Mouse (Mus musculus) heart, embryonic 14.5 days (tissue): ENCODE measurements at regions not wholly inside any gene's neighbourhood (a gene's known extent, or its start where the extent isn't known, plus 50 kb on each side); places are given as distances from the start of the nearest gene placed in this dataset.

Source experiments
- ATAC-seq: fragments of 200-750 bp; cut with Nextera tagmentation; 2 replicates; pipeline ENCODE4 v1.8.0; 2017; ENCODE audit warnings: low read depth, moderate TSS enrichment; ENCODE audit not compliant: insufficient number of reproducible peaks, insufficient read depth, low FRiP score
- H3K27ac ChIP-seq, 2 experiments: fragments of 200-500 bp in 1 of 2; fragments of 300-500 bp in 1 of 2; sonication (generic) in 1 of 2; replicated peaks in 1 of 2; 2 replicates each; pipeline ENCODE4 v1.5.1; 2012 to 2014; ENCODE audit warnings: low read depth in 2 of 2, low read length in 2 of 2, control low read depth in 1 of 2, mild to moderate bottlenecking in 1 of 2, mixed read lengths in 1 of 2; ENCODE audit not compliant: control insufficient read depth in 1 of 2, insufficient read depth in 1 of 2
- H3K27me3 ChIP-seq: fragments of 300-500 bp; sonication (generic); 2 replicates; pipeline ENCODE4 v1.6.1; 2014; ENCODE audit warnings: mild to moderate bottlenecking, low read length, control low read depth; ENCODE audit not compliant: control insufficient read depth, insufficient read depth
- H3K36me3 ChIP-seq: fragments of 300-500 bp; sonication (generic); 2 replicates; pipeline ENCODE4 v1.6.1; 2014; ENCODE audit warnings: mild to moderate bottlenecking, control low read depth, low read length, mixed read lengths; ENCODE audit not compliant: control insufficient read depth, insufficient read depth
- H3K4me1 ChIP-seq, 2 experiments: fragments of 200-500 bp in 1 of 2; fragments of 300-500 bp in 1 of 2; sonication (generic) in 1 of 2; 2 replicates each; pipeline ENCODE4 v1.6.1; 2012 to 2014; ENCODE audit warnings: low read length in 2 of 2, control low read depth in 1 of 2, mixed read lengths in 1 of 2; ENCODE audit not compliant: control insufficient read depth in 2 of 2, insufficient read depth in 2 of 2
- H3K4me2 ChIP-seq: fragments of 300-500 bp; sonication (generic); 2 replicates; pipeline ENCODE4 v1.6.1; 2014; ENCODE audit warnings: mild to moderate bottlenecking, low read length
- H3K4me3 ChIP-seq, 2 experiments: fragments of 200-500 bp in 1 of 2; fragments of 300-500 bp in 1 of 2; sonication (generic) in 1 of 2; 2 replicates each; pipeline ENCODE4 v1.5.1; 2012 to 2014; ENCODE audit warnings: low read length in 2 of 2, mild to moderate bottlenecking in 2 of 2, control low read depth in 1 of 2, low read depth in 1 of 2, moderate library complexity in 1 of 2; ENCODE audit not compliant: control insufficient read depth in 1 of 2, insufficient read depth in 1 of 2
- H3K9ac ChIP-seq: fragments of 300-500 bp; sonication (generic); 2 replicates; pipeline ENCODE4 v1.6.1; 2014; ENCODE audit warnings: mild to moderate bottlenecking, low read length
- H3K9me3 ChIP-seq: fragments of 300-500 bp; sonication (generic); 2 replicates; pipeline ENCODE4 v1.6.1; 2016; ENCODE audit warnings: low read length, control low read depth; ENCODE audit not compliant: control insufficient read depth
- WGBS: fragments of 180-500 bp; shearing (Covaris S2); extraction: QIAGEN DNeasy Blood & Tissue Kit; methylation state at CpG from one replicate; pipeline ENCODE4 v1.1.7; 2014; 5-methylcytosine and 5-hydroxymethylcytosine counted together

DNA sequence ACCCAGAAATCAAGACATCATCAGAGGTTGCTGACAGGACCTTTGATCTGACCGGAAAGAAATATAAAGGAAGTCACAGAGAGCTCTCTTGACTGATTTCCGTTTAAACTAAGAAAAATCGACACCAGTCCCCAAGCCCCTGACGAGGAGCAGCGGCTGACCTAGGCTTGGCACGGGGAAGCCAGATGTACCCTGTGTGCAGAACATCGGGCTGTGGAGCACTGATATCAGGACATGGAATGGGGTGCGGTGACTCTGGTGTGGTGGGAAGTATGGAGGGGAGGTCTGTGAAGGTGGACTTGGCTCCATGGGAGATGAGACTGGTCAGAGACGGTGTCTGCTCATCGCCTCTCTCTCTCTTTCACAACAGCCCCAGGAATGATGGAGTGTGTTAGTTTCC is 539.0 kb upstream of the Tbx3 start:
- Histone ChIP-seq H3K4me3 (no peak overlapping the region), H3K4me2 (no peak overlapping the region), H3K27ac (no peak overlapping the region), H3K9me3 (no peaks in the 10 kb centered on the region), H3K27me3 (peaks cover 13% of the 10 kb centered on the region), H3K4me1 (peaks cover 0 to 3% of the 10 kb centered on the region in 2 experiments; a peak in 1 of 4 replicates), H3K9ac (no peak overlapping the region), H3K36me3 (no peaks in the 10 kb centered on the region)
- WGBS = 49% methylated on average over 10 of the region's 10 CpGs
- ATAC-seq = no peak

DNA sequence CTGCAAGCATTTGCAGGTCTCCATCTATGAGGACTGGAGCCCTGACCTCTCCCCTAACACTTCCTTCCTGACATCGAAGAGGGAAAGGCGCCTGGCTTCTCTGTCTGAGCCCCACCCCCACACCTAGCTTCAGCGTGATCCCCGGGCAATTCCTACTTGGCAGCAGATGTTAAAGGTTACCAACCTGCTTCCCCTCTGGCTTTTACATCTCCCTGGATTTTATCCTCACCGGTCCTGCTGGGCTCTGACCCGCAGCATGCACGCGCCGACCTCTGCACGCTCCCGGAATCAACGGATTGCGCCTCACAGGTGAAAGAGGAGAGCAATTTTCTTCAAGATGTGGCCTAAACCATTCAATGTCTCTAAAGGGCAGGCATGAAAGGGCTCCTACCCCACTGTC is 537.1 kb upstream of the Tbx3 start:
- H3K4me2 ChIP-seq = no peak overlapping the region
- no peak overlapping the region for H3K27ac ChIP-seq
- peaks cover 24% of the 10 kb centered on the region for H3K27me3 ChIP-seq
- no peaks in the 10 kb centered on the region for H3K9me3 ChIP-seq
- no peak overlapping the region for H3K9ac ChIP-seq
- peaks cover 0 to 5% of the 10 kb centered on the region in 2 experiments; a peak in 3 of 4 replicates for H3K4me1 ChIP-seq
- 48% methylated on average over 13 of the region's 13 CpGs for WGBS
- H3K4me3 ChIP-seq = no peak overlapping the region
- ATAC-seq = no peak
- no peaks in the 10 kb centered on the region for H3K36me3 ChIP-seq

DNA sequence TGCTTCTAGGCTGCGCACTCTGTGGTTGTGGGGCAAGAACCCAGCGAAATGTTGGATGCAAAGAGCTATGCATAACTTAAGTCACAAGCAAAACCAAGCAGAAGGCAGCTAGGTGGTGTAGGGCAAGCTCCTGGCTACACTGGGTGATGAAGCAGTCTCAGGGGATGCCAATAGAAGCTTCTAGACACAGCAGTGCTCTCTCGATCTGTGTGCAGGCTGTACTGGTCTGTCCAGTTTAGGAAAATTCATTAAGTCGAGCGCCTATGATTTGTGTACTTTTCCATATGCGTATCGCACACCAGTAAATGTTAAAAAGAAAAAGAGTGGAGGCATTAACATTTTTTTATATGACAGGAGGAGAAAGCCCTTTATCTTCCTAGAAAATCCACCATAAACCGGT is 533.6 kb upstream of the Tbx3 start:
- H3K9me3 ChIP-seq = no peaks in the 10 kb centered on the region
- H3K27me3 ChIP-seq = peaks cover 29% of the 10 kb centered on the region
- no peak for ATAC-seq
- no peaks in the 10 kb centered on the region for H3K36me3 ChIP-seq
- no peak overlapping the region for H3K27ac ChIP-seq
- WGBS = 79% methylated on average over 8 of the region's 8 CpGs
- H3K4me3 ChIP-seq = no peak overlapping the region
- no peak overlapping the region for H3K9ac ChIP-seq
- H3K4me1 ChIP-seq = peaks cover 0 to 7% of the 10 kb centered on the region in 2 experiments; a peak in 2 of 4 replicates
- H3K4me2 ChIP-seq = no peak overlapping the region

DNA sequence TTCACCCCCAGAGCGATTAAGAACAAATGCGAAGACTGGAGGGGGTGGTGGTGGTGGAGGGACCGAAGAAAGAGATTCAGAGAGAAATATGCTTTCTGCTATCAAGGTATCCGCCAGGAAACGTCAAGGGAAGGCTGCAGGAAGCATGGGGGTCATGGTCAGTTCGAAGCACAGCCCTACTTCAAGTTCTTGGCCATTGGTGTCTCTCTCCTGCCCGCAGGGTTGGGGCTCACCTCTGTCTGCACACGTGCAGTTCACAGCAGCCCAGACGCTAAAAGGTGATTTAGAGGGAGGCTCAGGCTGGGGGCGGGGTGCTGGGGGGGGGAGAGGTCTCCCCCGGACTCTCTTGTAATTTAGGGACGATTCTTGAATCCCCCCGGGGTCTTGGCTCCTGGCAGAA is 533.1 kb upstream of the Tbx3 start:
- Histone ChIP-seq H3K9me3 (no peaks in the 10 kb centered on the region), H3K4me3 (no peak overlapping the region), H3K27ac (no peak overlapping the region), H3K9ac (no peak overlapping the region), H3K4me2 (no peak overlapping the region), H3K36me3 (no peaks in the 10 kb centered on the region), H3K27me3 (peaks cover 29% of the 10 kb centered on the region), H3K4me1 (peaks cover 0 to 7% of the 10 kb centered on the region in 2 experiments; a peak in 2 of 4 replicates)
- 58% methylated on average over 13 of the region's 13 CpGs for WGBS
- ATAC-seq = no peak

DNA sequence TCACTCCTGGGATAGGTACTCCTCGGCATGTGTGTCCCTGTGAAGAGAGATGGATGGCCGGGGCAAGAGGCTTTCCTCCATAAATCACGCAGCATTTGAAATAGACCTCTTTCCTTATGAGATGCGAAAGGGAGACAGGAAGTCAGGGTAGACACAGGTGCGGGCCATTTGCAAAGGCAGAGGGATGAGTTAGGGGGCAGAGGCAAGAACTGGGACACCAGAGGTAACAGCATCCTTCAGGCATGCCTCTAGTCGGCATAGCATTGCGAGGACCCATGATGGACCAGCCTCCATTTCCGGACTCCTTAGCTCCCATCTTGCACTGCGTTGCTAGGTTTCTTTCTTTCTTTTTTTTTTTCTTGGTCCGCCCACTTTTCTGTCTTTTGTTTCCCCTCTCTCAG is 532.6 kb upstream of the Tbx3 start:
- Histone ChIP-seq H3K4me2 (no peak overlapping the region), H3K9me3 (no peaks in the 10 kb centered on the region), H3K27me3 (peaks cover 29% of the 10 kb centered on the region), H3K27ac (no peak overlapping the region), H3K36me3 (no peaks in the 10 kb centered on the region), H3K4me3 (no peak overlapping the region), H3K4me1 (peaks cover 0 to 7% of the 10 kb centered on the region in 2 experiments; a peak in 2 of 4 replicates), H3K9ac (no peak overlapping the region)
- WGBS = 69% methylated on average over 10 of the region's 10 CpGs
- ATAC-seq = no peak

DNA sequence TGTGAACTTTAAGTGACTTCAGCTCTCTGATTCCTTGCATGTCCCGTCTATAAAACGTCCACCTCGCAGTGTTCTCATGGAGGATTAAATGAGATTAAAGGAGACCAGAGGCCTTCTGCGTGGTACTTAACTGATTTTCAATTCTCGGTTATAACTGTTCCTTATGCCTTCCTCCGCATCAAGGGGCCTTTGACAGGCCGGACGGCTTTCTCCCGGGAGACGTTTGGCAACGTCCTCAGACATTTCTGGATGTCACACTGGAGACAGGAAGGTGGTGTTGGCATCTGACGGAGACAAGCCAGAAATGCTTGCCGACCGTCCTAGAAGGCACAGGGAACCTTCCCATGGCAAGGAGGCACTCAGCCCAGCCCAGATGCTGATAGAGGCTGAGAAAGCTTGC is 532.2 kb upstream of the Tbx3 start:
- no peak overlapping the region for H3K4me3 ChIP-seq
- no peaks in the 10 kb centered on the region for H3K36me3 ChIP-seq
- H3K9me3 ChIP-seq = no peaks in the 10 kb centered on the region
- ATAC-seq = no peak
- no peak overlapping the region for H3K27ac ChIP-seq
- peaks cover 29% of the 10 kb centered on the region for H3K27me3 ChIP-seq
- H3K4me2 ChIP-seq = no peak overlapping the region
- H3K4me1 ChIP-seq = peaks cover 0 to 7% of the 10 kb centered on the region in 2 experiments; a peak in 2 of 4 replicates
- no peak overlapping the region for H3K9ac ChIP-seq
- 31% methylated on average over 14 of the region's 14 CpGs for WGBS

DNA sequence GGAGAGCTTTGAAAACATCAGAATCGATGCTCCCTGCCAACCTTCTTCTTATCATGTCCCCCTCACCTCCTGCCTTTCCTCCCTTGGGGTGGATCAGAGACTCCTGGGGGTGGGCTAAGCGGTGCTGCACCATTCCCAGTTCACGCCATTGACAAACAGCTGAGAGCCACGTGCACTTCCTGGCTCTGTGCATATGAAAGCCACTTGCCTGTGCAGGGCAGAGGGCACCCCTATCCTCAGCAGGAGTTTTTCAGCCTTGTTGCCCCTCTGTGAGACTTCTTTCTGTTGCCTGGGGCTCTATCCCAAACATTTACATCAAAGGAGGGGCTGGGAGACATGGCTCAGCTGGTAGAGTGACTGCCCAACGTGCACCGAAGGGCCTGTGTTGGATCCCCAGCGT is 531.1 kb upstream of the Tbx3 start:
- ATAC-seq = no peak
- Histone ChIP-seq H3K27ac (no peak overlapping the region), H3K9me3 (no peaks in the 10 kb centered on the region), H3K4me2 (no peak overlapping the region), H3K4me3 (no peak overlapping the region), H3K9ac (no peak overlapping the region), H3K4me1 (peaks cover 0 to 7% of the 10 kb centered on the region in 2 experiments; a peak in 2 of 4 replicates), H3K36me3 (no peaks in the 10 kb centered on the region), H3K27me3 (peaks cover 25% of the 10 kb centered on the region)
- 36% methylated on average over 7 of the region's 7 CpGs for WGBS

DNA sequence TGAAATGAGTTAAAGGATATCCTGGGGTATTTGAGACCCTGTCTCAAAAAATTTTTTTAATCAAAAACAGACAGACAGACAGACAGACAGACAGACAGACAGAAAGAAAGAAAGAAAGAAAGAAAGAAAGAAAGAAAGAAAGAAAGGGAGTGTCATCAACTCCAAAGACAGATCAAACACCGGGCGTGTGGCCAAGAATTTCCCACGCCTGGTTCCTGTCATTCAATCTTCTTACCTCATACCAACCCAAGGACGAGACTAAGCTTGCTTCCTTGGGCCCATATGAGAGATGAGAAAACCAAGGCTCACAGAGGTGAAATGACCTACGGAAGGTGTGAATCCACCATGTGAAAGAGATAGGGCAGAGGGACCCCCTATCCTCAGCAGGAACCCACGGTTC is 530.7 kb upstream of the Tbx3 start:
- Histone ChIP-seq H3K27me3 (peaks cover 20% of the 10 kb centered on the region), H3K9ac (no peak overlapping the region), H3K27ac (no peak overlapping the region), H3K4me2 (no peak overlapping the region), H3K9me3 (no peaks in the 10 kb centered on the region), H3K4me1 (peaks cover 0 to 7% of the 10 kb centered on the region in 2 experiments; a peak in 2 of 4 replicates), H3K36me3 (no peaks in the 10 kb centered on the region), H3K4me3 (no peak overlapping the region)
- no peak for ATAC-seq
- WGBS = 61% methylated on average over 6 of the region's 6 CpGs
